Mouse (Mus musculus): ENCODE results near the gene March2.

Gene March2

GRCm38 (mm10) chr17:33718384-33718881 is at the start of gene March2:
March2 (minus strand) TSS chr17:33718670.
- Histone ChIP-seq H3K36me3 (ENCODE audit: insufficient read depth, low read length) (peaks cover 11% of the 10 kb centered on the region), H3K4me3 (replicated peaks; ENCODE audit: low read length) (peak within 1 kb of the TSS; percentile 92), H3K9me3 (ENCODE audit: low read length) (no peaks in the 10 kb centered on the region), H3K27me3 (ENCODE audit: insufficient read depth, low read length) (no peaks in the 10 kb centered on the region), H3K4me1 (replicated peaks; ENCODE audit: low read depth, low read length) (peaks cover 20% of the 10 kb centered on the region)
- TF ChIP-seq NANOG (IDR thresholded peaks at IDR 0.05; ENCODE audit: borderline replicate concordance, low read length), result no peak
- TF ChIP-seq CTCF (conservative IDR thresholded peaks at IDR 0.05; ENCODE audit: low read length), result no peak
- TF ChIP-seq POU5F1 (IDR thresholded peaks at IDR 0.05; ENCODE audit: borderline replicate concordance, low read length), result no peak

DNA sequence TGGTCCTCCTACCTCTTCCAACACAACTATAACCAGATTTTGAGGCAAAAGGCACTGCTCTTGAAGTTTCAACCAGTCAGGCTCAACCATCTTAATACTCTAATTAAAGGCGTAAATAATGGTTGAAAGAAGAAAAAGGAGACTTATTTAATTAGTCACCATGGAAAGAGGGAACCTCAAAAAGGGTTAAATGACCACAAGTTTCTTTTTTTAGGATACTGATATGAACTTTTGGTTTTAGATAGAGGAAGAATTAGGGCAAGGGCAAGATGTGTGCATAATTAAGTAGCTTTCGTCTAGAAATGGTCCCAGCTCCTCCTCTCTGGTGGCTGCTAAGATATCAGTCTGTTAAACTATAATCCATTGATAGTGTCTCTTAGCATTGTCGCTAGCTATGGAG is 47.9 kb upstream of the March2 start:
- no peaks in the 10 kb centered on the region for H3K27me3 ChIP-seq (ENCODE audit: insufficient read depth, low read length)
- H3K36me3 ChIP-seq (ENCODE audit: insufficient read depth, low read length), result no peaks in the 10 kb centered on the region
- peaks cover 9% of the 10 kb centered on the region; the same call in 1 of the 2 replicates for H3K9me3 ChIP-seq (ENCODE audit: low read length)
- H3K4me3 ChIP-seq (replicated peaks; ENCODE audit: low read length), result no peak overlapping the region
- peaks cover 5% of the 10 kb centered on the region for H3K4me1 ChIP-seq (replicated peaks; ENCODE audit: low read depth, low read length)
- no peak for TF ChIP-seq NANOG (IDR thresholded peaks at IDR 0.05; ENCODE audit: borderline replicate concordance, low read length)

DNA sequence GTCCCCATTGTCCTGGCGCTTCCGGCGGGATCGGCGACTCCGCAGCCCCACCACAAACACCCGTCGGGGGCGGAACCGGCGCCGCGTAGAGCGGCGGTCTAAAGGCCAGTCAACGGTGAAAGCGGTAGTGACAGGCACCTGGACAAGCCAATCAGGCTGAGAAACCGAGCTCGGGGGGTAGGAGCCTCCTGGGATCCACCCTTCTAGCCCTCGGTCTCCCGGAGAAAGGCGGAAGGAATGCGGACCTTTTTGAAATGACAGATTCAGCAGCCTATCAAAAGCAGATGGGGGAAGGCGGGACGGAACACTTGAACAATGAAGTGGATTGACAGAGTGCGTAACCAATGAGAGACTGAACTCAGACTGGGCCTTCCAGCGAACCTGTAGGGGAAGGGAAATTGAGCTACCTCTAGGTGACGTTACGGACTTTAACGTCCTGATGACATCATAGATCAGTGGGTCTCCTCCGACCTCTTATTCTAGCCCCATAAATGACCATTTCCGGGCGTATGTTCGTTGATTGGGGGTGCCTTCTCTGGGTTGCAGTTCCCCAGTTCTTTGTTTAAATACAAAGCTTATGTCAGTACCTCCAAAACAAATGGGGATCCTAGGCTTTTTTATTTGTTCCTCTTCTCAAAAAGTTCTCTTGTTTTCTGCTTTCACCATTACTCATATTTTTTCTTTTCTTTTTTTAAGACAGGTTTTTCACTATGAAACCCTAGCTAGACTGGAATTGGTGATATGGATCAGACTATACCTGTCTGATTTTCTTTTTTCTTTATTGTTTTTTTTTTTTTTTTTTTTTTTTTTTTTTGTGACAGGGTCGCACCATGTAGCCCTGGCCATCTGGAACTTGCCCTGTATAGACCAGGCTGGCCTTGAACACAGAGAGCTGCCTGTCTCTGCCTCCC is 42.0 kb upstream of the March2 start, which contains the start of gene Rab11b:
Gene Rab11b, minus strand, starts transcription at position 276 of the 911 bp plus-strand sequence.
- TF ChIP-seq POU5F1 (IDR thresholded peaks at IDR 0.05; ENCODE audit: borderline replicate concordance, low read length), result no peak
- no peak for TF ChIP-seq CTCF (conservative IDR thresholded peaks at IDR 0.05; ENCODE audit: low read length)
- TF ChIP-seq NANOG (IDR thresholded peaks at IDR 0.05; ENCODE audit: borderline replicate concordance, low read length), result no peak
- Histone ChIP-seq H3K4me1 (replicated peaks; ENCODE audit: low read depth, low read length) (peaks cover 51% of the 10 kb centered on the region), H3K27me3 (ENCODE audit: insufficient read depth, low read length) (no peaks in the 10 kb centered on the region)

GRCm38 (mm10) chr17:33759767-33760254 is 41.3 kb upstream of the March2 start:
- Histone ChIP-seq H3K27me3 (ENCODE audit: insufficient read depth, low read length) (no peaks in the 10 kb centered on the region), H3K4me3 (replicated peaks; ENCODE audit: low read length) (peak overlapping the region; percentile 91), H3K9me3 (ENCODE audit: low read length) (peaks cover 6% of the 10 kb centered on the region; the same call in 1 of the 2 replicates), H3K4me1 (replicated peaks; ENCODE audit: low read depth, low read length) (peaks cover 56% of the 10 kb centered on the region), H3K36me3 (ENCODE audit: insufficient read depth, low read length) (peaks cover 40% of the 10 kb centered on the region)
- no peak for TF ChIP-seq POU5F1 (IDR thresholded peaks at IDR 0.05; ENCODE audit: borderline replicate concordance, low read length)
- no peak for TF ChIP-seq NANOG (IDR thresholded peaks at IDR 0.05; ENCODE audit: borderline replicate concordance, low read length)
- TF ChIP-seq CTCF (conservative IDR thresholded peaks at IDR 0.05; ENCODE audit: low read length), result no peak

More for the DNA sequence above, 42.0 kb upstream of the March2 start, which contains the start of gene Rab11b:
- H3K4me3 ChIP-seq (replicated peaks; ENCODE audit: low read length), result peak within 1 kb of the TSS; percentile 91
- peaks cover 9% of the 10 kb centered on the region; the same call in 1 of the 2 replicates for H3K9me3 ChIP-seq (ENCODE audit: low read length)
- peaks cover 36% of the 10 kb centered on the region for H3K36me3 ChIP-seq (ENCODE audit: insufficient read depth, low read length)

- no peak for TF ChIP-seq POU5F1 (IDR thresholded peaks at IDR 0.05; ENCODE audit: borderline replicate concordance, low read length)
- TF ChIP-seq NANOG (IDR thresholded peaks at IDR 0.05; ENCODE audit: borderline replicate concordance, low read length), result no peak
- no peak for TF ChIP-seq CTCF (conservative IDR thresholded peaks at IDR 0.05; ENCODE audit: low read length)
- Histone ChIP-seq H3K36me3 (ENCODE audit: insufficient read depth, low read length) (peaks cover 63% of the 10 kb centered on the region), H3K4me1 (replicated peaks; ENCODE audit: low read depth, low read length) (peaks cover 68% of the 10 kb centered on the region), H3K4me3 (replicated peaks; ENCODE audit: low read length) (0 out of 2 replicates have a peak overlapping the region, but pooled peaks have one; percentile 8), H3K27me3 (ENCODE audit: insufficient read depth, low read length) (no peaks in the 10 kb centered on the region), H3K9me3 (ENCODE audit: low read length) (no peaks in the 10 kb centered on the region)
Observed at GRCm38 (mm10) chr17:33757231-33757630, 38.8 kb upstream of the March2 start.

DNA sequence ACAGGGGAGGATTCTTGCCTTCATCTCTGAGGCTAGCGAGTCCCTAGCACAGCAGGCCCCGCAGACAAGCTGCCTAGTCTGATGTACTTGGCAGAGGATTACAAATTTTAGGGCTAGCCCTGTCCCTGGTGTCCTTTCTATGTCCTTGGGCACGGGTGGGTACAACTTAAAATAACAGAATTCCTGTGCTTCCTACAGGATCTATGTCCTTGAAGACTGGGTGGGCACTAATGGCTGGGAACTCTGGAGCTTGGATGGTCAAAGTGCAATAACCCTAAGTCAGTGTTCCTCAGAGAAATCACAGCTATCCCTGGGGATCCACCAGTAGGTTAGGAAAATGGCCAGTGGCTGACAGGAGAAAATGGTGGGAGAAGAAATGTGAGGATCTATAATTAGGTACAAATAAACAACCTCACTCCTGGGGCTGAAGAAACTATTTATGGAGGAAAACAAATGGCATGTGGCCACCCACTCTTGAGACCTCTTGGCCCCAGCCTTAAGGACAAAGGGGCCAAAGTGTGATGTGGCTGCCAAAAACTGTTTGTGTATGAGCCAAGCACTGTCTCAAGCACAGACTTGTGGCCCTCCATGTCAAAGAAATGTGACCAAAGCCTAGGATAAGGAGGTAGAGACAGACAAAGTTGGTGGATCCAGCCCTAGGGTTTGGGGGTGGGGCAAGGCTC is 37.8 kb upstream of the March2 start:
- no peak for TF ChIP-seq CTCF (conservative IDR thresholded peaks at IDR 0.05; ENCODE audit: low read length)
- TF ChIP-seq NANOG (IDR thresholded peaks at IDR 0.05; ENCODE audit: borderline replicate concordance, low read length), result no peak
- no peak for TF ChIP-seq POU5F1 (IDR thresholded peaks at IDR 0.05; ENCODE audit: borderline replicate concordance, low read length)
- peaks cover 70% of the 10 kb centered on the region for H3K4me1 ChIP-seq (replicated peaks; ENCODE audit: low read depth, low read length)
- H3K4me3 ChIP-seq (replicated peaks; ENCODE audit: low read length), result peak overlapping the region; percentile 20; the same call in 1 of the 2 replicates
- no peaks in the 10 kb centered on the region for H3K27me3 ChIP-seq (ENCODE audit: insufficient read depth, low read length)
- H3K9me3 ChIP-seq (ENCODE audit: low read length), result no peaks in the 10 kb centered on the region
- H3K36me3 ChIP-seq (ENCODE audit: insufficient read depth, low read length), result peaks cover 73% of the 10 kb centered on the region

GRCm38 (mm10) chr17:33755418-33756107 is 37.1 kb upstream of the March2 start:
- Histone ChIP-seq H3K36me3 (ENCODE audit: insufficient read depth, low read length) (peaks cover 79% of the 10 kb centered on the region), H3K4me1 (replicated peaks; ENCODE audit: low read depth, low read length) (peaks cover 72% of the 10 kb centered on the region)
- TF ChIP-seq POU5F1 (IDR thresholded peaks at IDR 0.05; ENCODE audit: borderline replicate concordance, low read length), result no peak
- no peak for TF ChIP-seq CTCF (conservative IDR thresholded peaks at IDR 0.05; ENCODE audit: low read length)
- no peak for TF ChIP-seq NANOG (IDR thresholded peaks at IDR 0.05; ENCODE audit: borderline replicate concordance, low read length)

More at GRCm38 (mm10) chr17:33755418-33756107, 37.1 kb upstream of the March2 start:
- no peaks in the 10 kb centered on the region for H3K27me3 ChIP-seq (ENCODE audit: insufficient read depth, low read length)
- H3K4me3 ChIP-seq (replicated peaks; ENCODE audit: low read length), result 0 out of 2 replicates have a peak overlapping the region, but pooled peaks have one; percentile 20
- H3K9me3 ChIP-seq (ENCODE audit: low read length), result no peaks in the 10 kb centered on the region

Data from E14TG2a.4 (cell line).